Mouse (Mus musculus) gastrocnemius, postnatal 4 days (tissue): ENCODE measurements around the gene Acap1. TPM values are rescaled to one million over a fixed set of nuclear protein-coding genes. Genes with fewer than 3 reads are reported as not detected.
"Not testable (repeated sequence)": the region's sequence is repeated elsewhere in the genome, so short reads cannot be mapped to it uniquely, and the experiment has no call there.

Experiments
- DNase-seq, 2 experiments: peaks; one replicate each; pipeline ENCODE4 v3.0.0; 2021 to 2022; ENCODE audit warnings: low spot score in 2 of 2, mixed read lengths in 2 of 2
- total RNA-seq, 2 experiments: library from RNA; stranded (reverse); gene quantifications; 2 replicates each; pipeline ENCODE4 v1.2.3; 2021

Acap1 gene
- total RNA-seq, 2 experiments from 2014 or later = 0.65 to 1.1 TPM

GRCm38 (mm10) chr11:69921114-69922011, 26.0 kb upstream of the Acap1 start, which contains the start of gene Eif5a:
Gene Eif5a, minus strand, starts transcription at chr11:69921958.
- peak; percentile 100 for DNase-seq

GRCm38 (mm10) chr11:69920266-69921031, 25.1 kb upstream of the Acap1 start:
- DNase-seq = peak; percentile 40 to 58

GRCm38 (mm10) chr11:69919661-69920265, 24.4 kb upstream of the Acap1 start:
- peak in 1 of 2 experiments; percentile 78 for DNase-seq

- no peak for DNase-seq
These were observed 23.7 kb upstream of the Acap1 start for GRCm38 (mm10) chr11:69919053-69919452.

- DNase-seq = no peak
These were observed 22.8 kb upstream of the Acap1 start for GRCm38 (mm10) chr11:69918118-69918517.

GRCm38 (mm10) chr11:69917379-69917948, 22.1 kb upstream of the Acap1 start:
- no peak for DNase-seq

GRCm38 (mm10) chr11:69916652-69917378, 21.5 kb upstream of the Acap1 start:
- not testable (repeated sequence) for DNase-seq

- DNase-seq = no peak
These were observed 20.6 kb upstream of the Acap1 start for GRCm38 (mm10) chr11:69915667-69916627.

- DNase-seq = no peak
These were observed 19.6 kb upstream of the Acap1 start for GRCm38 (mm10) chr11:69914917-69915430.

GRCm38 (mm10) chr11:69914372-69914764, 19.0 kb upstream of the Acap1 start:
- no peak for DNase-seq

- DNase-seq = peak; percentile 76 to 92
These were observed 18.4 kb upstream of the Acap1 start, which contains the start of gene Gps2 for GRCm38 (mm10) chr11:69913554-69914371. Gene Gps2, plus strand, starts transcription at chr11:69913888.

- DNase-seq = no peak
These were observed 17.6 kb upstream of the Acap1 start for GRCm38 (mm10) chr11:69912716-69913530.

GRCm38 (mm10) chr11:69911701-69912100, 16.4 kb upstream of the Acap1 start:
- DNase-seq = no peak

- no peak for DNase-seq
These were observed 15.6 kb upstream of the Acap1 start for GRCm38 (mm10) chr11:69910781-69911560.

- no peak for DNase-seq
These were observed 14.8 kb upstream of the Acap1 start for GRCm38 (mm10) chr11:69910177-69910576.

GRCm38 (mm10) chr11:69909174-69909573, 13.8 kb upstream of the Acap1 start:
- no peak for DNase-seq
